Mouse (Mus musculus): ENCODE measurements around the gene Zcchc24. TPM values are rescaled to one million over a fixed set of nuclear protein-coding genes. Genes with fewer than 3 reads are reported as not detected.

Gene Zcchc24
- total RNA-seq, 2 experiments from 2014 or later = 34.2 to 34.8 TPM

DNA sequence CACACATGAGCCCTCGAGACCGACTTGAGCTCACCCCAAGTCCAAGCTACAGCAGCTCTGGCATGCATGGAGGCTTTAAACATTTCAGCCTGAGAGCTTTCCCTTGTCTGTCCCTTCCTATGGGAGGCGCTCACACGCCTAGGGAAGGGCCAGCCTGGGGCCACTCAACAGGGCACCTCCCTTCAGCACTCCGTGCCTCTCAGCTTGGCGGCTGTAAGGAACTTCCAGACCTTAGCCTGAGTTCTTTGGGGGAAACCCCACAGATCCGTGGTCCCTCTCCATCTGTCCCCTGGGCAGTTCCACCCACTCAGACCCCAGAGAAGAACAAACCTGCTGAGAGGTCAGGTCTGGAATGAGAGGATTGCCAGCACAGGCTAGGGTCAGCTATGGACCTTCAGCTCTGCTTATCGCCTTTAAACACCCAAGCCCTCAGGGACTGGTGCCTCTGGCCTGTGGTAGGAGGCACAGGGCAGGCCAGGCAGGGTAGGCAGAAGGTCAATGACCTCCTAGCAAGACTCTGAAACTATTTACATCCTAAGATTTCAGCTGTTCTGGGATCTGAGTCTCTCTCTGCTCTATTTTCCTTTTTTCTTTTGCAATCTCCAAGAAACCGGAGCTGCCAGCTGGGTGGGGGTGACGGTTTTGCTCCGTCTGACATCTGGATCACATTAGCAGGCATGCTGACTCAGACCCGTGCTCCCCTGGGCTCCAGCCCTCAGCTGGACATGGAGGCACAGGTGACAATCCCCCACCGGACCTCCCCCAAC, 19.5 kb downstream of the Zcchc24 start:
- DNase-seq = no peak

DNA sequence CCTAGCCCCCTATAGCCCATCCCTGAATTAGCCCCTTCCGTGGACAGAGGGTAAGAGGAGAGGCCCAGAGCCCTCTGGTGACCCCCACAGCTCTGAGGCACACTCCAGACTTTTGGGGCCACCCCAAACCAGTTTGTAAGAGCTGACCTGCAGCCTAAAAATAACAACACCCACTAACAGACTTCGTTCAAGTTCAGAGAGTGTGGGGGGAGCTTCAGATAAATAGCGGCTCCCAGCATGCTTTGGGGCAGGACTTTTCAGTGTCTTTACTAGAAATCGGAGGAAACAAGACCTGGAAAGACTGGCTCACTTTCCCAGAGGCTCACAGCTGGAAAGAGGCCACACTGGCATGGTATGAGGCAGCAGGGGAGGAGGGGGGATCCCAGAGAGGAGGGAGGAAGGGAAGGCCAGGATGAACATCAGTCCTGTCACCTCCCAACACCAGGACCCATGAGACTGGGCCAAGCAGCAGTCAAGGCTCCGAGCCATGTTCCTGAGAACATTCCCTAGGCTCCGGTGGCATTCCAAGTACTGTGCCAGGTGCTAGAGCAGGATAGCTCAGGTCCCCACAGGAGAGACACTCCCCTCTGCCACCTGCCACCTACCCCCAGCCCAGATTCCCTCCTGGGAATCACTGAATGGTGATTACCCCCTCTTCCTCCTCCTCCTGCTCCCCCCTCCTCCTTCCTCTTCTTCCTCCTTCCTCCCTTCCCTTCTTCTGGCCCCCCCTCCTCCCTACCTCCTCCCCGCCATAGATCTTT, 20.7 kb downstream of the Zcchc24 start:
- intact Hi-C loops (cut with DNase I) = no loop called here
- DNase-seq = no peak

More for the DNA sequence above, 19.5 kb downstream of the Zcchc24 start:
- intact Hi-C loops (cut with DNase I) = no loop called here

DNA sequence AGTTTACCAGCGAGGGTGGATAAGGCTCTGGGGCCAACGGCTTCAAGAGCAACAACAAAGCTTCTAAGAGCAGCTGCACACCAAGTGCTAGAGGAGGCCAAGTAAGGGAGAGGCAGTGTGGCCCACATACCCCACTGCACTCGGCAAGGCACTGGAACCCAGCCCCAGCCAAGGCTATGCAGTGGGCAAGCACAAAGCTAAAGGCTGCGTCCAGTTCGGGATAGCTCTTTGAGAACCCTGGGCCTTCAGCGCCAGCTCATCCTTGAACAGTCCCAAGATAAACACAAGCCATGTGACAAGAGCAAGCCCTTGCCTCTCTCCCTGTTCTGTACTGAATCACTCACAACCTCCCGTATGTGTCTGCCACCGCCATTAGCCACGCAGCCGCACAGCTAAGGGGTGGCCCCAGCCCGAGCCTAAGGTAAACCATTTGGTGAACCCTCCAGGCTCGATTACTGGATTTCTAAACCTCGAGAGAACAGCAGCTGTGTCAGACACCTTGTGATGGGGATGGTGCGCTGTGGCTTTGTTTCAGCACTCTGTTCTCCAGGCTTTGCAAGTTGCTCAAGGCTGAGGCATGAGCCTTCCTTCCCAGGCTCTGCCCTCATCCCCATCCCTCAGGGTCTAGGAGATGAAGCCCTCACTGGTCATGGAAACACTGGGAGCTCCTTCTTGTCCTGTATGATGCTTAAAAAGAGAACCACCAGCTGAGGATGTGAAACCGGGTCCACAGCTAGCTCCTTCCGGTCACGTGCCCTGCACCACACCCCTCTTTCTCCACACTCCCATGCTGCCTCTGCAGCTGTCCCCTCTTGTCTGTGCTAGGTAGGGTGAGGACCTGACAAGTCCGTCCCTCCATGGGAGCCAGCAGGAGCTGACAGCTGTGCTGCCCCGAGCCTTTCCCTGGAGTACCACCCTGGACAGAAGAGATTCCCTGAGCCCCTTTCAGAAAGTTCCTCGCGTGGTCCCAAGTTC, 21.6 kb downstream of the Zcchc24 start:
- intact Hi-C loops (cut with DNase I) = no loop called here
- no peak for DNase-seq

DNA sequence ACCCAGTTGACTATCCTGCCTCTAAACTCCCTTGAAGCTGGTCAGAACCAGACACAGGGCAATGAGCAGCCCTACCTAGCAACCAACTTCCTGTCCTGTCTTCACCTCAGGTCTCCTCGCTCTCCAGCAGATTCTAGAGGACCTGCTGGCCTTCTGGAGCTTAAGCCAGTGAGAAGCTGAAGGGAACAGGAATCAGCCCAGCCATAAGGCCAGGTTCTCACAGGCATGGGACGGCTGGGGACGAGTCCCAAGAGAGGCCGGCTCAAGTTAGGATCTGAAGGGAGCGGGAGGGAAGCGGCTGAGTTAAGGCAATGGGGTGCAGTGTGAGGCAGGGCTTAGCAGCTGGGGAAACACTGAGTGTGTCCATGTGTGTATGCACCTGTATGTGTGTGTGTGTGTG, 22.5 kb downstream of the Zcchc24 start:
- intact Hi-C loops (cut with DNase I) = no loop called here
- DNase-seq = no peak

DNA sequence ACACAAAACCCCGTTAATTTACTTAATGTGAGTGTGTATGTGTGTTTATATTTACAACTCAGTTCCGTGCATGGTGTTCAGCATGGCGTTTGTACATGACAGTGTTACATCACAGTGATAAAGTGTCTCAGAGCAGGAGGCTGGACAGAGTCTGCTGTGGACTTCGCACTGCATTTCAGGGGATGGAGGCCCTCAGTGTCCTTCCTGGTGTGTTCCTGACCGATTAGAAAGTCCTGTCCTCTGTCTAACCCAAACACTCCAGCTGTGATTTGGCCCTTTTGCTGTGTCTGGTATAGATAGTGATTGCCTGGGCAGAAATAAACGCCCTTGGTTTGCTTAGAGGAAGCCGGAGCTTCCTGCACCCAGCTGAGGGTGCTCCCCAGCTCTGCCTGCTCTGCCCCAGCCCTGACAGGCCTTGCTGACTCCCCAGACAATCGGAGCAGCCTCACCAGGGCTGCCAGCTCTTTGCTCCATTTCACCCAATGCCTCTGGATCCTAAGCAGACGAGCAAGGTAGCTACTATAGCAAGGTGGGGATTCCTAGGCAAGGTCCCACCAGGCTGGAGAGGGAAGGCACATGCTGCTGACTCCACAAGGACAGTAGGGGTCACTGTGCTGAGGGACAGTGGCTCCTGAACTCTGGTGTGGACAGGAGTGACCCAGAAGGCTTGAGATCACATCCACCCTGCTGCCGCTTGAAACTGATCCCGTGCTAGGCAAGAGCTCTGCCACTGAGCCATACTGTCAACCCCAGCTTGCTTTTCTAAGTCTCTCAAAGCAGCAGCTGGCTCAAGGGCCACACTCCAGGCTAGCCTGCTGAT, 23.3 kb downstream of the Zcchc24 start:
- intact Hi-C loops (cut with DNase I) = no loop called here

DNA sequence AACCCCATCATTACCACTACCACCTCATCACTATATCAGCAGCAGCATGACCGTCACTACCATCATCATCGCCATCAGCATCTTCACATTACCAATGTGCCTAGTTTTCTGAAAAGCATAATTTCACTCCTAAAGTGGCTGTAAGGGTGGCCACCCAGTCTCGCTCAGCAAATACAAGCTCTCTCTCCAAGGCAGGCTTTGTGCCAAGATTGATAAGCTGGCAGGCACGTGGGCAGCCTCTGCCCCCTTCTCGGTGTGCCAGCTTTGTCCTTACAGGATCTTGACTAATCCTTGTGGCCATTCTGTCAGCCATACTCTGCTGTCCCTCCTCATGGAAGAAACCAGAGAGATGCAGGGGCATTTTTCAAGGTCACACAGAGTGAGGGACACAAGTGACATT, 25.9 kb downstream of the Zcchc24 start:
- intact Hi-C loops (cut with DNase I) = no loop called here
- DNase-seq = no peak

More for the DNA sequence above, 23.3 kb downstream of the Zcchc24 start:
- DNase-seq = no peak

DNA sequence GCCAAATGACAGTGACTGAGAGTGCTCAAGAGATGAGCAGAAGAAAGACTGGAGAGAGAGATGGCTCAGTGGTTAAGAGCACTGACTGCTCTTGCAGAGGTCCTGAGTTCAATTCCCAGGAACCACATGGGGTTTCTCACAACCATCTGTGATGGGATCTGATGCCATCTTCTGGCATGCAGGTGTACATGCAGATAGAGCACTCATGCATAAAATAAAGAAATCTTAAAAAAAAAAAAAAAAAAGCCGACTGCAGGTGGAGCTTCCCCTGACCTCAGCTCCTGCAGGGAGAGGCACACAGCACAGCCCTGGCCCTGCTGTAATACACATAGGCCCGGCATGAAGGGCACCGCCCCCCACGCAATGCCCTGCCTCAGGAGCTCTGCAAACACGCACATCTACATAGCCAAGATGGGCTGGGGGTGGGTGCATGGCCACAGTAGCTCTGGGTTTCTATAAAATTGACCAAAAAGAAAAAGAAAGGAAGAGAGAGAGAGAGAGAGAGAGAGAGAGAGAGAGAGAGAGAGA, 26.9 kb downstream of the Zcchc24 start:
- intact Hi-C loops (cut with DNase I) = no loop called here

DNA sequence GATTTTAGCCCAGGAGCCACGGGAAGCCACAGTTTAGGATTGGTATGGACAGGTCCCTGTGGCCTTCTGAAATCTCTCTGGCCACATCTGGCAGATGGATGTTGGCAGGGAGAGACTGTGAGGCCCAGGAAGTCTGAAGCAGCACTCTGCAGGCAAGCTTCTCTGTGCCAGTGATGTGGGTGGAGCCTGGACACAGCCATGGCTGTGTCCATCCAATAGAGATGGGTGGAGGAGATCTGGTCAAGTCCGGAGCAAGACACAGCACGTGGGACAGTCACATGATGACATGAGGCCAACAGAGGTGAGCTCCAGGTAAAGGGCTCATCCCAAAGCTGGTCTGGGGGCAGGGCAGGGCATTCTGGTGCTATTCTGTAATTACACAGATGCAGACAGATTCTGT, 27.6 kb downstream of the Zcchc24 start:
- DNase-seq = no peak
- intact Hi-C loops (cut with DNase I) = no loop called here

More for the DNA sequence above, 26.9 kb downstream of the Zcchc24 start:
- DNase-seq = no peak

DNA sequence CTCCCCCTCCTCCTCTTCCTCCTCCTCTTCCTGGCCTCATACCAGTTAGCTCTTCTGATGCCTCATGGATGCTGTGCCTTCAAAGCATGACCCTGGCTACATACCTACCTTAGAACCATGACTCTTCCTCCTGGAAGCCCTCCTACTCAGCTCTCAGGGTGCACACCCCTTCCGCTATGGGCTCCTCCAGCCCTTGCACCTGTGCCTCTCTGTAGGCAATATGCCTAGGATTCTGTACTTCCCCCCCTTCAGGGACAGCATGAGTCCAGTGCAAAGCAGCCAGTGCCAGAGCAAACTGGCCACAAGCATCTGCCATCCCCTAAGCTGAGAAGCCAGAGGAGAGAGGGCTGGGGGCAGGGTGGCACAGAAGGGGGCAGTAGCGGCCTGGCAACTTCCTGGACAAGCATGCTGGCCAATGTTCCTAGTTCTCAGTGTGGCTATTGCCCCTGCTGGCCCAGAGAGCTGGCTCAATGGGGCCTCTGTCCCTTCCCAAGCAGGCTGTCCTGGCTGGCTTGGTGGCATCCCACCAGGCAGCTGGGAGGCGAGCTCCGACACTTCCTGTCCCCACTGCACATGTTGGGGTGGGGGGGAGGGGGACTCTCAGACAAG, 28.8 kb downstream of the Zcchc24 start:
- intact Hi-C loops (cut with DNase I) = no loop called here
- peak; percentile 88 for DNase-seq

DNA sequence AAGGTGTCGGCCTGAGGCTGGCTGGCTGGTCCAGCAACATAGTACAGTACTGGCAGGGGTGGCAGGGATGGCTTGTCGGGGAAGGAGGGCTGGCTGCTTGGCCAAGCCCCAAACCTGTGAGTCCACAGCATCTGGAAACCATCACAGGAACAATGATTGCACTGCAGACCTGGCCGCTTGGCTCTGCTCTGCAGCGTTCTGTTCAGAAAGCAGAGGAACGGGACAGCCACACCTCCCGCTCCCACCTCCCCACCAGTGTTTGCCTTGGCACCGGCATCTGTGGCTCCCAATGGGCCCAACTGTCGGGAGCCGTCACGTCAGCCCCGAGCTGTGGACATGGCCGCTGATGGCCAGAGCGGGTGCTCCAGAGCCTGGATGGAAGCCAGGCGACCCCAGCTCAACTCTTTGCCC, 30.2 kb downstream of the Zcchc24 start:
- DNase-seq = peak; percentile 66
- intact Hi-C loops (cut with DNase I) = no loop called here

DNA sequence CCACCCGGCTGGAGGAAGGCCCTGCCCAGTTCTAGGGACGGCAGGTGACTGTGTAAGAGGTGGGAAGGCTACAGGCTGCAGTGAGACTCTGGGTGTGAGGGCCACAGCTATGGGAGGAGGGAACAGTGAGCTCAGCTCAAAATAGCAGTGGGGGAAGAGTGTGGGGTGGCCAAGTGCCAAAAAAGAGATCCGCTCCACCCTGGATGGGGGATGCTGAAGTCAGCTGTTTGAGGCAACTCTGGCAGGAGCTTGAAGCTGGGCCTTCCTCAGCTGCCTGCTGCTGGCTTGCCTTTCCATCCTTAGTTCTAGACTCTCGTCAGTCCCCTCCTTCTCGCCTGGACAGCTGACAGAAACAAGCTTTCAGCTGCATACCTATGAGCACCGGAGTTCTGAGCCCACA, 32.2 kb downstream of the Zcchc24 start:
- DNase-seq = peak; percentile 72
- intact Hi-C loops (cut with DNase I) = no loop called here

DNA sequence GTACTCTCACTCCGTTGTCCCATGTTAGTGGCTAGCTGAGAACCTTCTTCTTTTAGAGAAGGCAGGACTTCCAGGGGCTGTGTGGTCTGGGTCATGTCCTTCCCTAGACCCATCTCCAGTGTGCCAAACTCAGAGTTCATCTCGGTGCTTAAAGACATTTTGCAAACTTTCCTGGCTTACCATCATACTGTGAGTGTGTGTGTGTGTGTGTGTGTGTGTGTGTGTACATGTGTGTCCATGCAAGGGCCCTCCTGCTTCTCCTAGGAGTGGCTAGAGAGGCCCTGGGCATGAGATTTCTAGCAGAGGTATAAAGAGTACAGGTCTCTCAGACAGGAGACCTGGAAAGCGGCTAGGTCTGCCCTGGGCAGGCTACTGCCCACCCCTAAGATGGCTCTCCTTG, 32.7 kb downstream of the Zcchc24 start:
- DNase-seq = no peak
- intact Hi-C loops (cut with DNase I) = no loop called here

DNA sequence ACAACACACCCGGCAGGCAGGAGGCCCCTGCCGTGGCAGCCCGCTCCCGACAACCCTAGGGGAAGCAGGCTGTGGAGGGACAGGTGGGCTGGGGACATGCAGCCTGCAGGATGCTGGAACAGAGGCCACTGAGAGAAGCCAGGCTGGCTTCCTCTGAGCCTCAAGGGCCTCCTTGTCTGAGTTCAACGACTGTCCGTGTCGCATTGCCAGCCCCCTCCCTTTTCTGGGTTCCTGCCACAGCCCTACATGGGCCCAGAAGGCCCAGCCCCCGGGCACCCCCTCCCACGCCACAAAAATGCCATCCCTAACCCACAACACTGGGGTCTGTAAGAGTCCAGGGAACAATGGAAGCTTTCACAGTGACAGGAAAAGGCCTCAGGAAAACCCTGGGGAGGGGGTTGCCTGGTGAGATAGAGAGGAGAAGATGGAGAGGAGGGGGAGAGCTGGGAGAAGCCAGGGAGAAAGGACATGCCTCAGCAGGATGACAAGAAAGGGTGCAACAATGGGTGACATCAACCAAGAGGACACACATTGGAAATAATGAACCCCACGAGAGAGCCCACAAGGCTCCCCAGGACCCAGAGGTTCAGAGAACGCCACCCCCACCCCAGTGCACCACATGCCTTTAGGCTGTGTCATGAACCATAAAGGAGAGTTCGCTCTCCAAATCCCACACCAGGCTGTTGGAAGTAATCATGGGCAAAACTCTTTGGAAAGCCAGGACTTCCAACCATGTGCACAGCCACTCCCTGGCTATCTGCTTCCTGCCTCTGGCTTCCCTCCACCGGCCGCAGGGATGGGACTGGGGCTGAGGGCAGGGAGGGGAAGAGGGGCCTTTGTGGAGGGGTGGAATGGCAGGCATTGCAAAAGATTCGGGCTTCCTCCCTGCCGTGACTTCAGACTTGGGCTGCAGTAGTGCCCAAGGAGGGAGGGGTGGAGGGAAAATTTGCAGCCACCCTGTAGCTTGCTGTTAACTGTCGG, 33.8 kb downstream of the Zcchc24 start:
- peak; percentile 81 for DNase-seq
- intact Hi-C loops (cut with DNase I) = no loop called here

DNA sequence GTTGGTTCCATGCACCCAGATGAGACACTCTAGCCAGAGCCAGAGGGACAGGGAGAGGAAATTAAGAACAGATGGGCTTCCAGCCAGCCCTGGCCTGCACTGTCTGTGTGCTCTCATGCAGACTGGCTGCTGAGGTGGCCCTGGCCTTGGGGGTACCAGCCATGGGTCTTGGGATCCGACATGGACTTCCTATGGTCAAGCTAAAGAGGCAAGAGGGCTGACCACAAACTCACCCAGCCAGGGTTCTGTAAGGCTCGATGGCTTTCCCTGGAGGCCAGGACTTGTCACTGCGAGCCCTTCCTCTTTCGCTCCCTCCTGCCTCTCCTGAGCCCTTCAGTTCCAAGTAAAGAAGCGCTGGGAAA, 41.7 kb downstream of the Zcchc24 start:
- intact Hi-C loops (cut with DNase I) = no loop called here

DNA sequence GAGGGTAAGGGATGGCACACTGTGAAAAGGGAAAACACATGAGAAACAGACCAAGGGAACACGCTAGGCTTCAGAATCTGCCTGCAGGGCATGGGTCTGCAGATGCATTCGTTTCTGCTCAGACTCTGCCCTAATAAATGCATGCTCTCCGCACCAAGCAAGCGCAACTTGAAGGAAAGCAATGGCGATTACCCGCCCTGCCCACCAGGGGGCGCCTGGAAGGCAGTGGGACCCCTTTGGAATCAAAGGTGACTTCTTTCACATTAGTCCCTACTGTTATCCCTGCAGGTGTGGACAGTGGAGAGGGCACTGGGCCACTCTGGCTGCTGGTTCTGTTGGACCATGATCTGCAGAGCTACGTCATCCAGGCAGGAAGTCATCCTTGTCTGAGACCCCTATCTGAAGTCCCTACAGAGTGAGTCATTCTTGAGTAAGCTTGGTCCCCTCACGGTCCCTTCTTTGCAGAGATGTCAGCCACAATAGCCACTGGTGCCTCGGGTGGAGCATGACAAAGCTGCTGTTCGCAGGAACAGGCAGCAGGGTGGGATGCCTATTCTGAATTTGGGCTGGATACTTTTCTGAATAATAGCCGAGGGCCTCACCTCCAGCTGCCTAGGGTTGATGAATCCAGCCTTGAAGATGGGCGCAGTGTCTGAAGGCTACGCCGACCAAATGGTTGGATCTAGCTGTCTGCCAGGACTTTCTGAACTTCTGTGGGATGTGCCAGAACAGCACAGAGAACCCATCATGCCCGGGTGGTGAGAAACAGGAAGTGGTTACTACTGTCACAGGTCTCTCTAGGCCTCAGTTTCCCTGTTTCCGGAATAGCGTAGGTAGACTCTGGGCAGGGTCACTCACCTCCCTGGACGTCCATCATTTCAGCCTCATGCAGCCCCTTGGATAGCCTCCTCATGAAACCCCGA, 42.4 kb downstream of the Zcchc24 start:
- intact Hi-C loops (cut with DNase I) = no loop called here
- DNase-seq = peak; percentile 57

More for the DNA sequence above, 41.7 kb downstream of the Zcchc24 start:
- peak; percentile 58 for DNase-seq

DNA sequence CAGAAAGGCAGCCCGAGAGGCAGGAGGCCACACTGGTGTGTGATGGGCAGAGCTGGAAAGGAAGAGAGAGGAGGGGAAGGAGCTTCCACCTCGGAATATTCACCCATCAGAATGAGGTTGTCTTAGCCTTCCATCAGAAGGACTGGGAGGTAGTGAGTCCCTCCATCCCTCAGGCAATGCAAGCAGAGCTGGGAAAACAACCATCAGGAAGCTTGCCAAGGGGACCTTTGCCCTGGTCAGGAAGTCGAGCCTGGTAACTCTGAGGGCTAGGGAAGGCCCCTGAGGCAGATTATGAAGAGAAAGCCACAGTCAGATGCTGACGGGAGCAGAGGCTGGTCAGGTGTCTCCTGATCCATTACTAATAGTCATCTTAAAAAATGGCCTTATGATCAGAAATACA, 43.1 kb downstream of the Zcchc24 start:
- no peak for DNase-seq
- intact Hi-C loops (cut with DNase I) = no loop called here

DNA sequence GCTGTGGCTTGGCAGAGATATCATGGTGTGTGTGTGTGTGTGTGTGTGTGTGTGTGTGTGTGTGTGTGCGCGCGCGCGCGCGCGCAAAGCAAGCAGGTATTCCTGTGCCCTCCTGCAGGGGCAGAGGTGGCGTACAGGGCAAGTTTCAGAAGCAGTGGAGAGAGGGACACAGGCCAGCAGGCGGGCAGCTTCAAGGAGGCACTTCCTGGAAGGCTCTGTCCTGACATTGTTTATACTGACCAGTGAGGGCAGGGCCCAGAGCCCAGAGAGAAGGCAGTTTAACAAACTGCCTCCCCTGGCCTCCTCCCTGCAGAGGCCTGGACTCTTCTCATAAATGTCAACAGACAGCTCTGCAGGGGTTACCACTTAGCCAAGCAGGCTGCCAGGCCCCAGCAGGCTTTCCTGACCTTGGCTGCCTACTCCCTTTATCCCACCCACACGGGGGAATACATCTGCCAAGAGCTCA, 43.8 kb downstream of the Zcchc24 start:
- DNase-seq = peak; percentile 66
- intact Hi-C loops (cut with DNase I) = no loop called here
